Mouse (Mus musculus): Measurements from ENCODE around the gene Tmem106a. TPM values are rescaled to one million over a fixed set of nuclear protein-coding genes. Genes with fewer than 3 reads are reported as not detected.

Tmem106a gene
- 122 and 130 TPM in 2 replicates for polyA plus RNA-seq (2015; fragmentation: Nextera tagmentation; extraction: Ambion mirVana)

- Histone ChIP-seq H3K4me2 (replicated peaks; ENCODE audit: low read depth) (peak within 1 kb of the TSS; percentile 72), H3K27me3 (replicated peaks; ENCODE audit: control insufficient read depth, insufficient read depth, low read length) (no peaks in the 10 kb centered on the region), H3K36me3 (ENCODE audit: control insufficient read depth, insufficient read depth) (peaks cover 46% of the 10 kb centered on the region), H3K4me1 (replicated peaks; ENCODE audit: control insufficient read depth, insufficient read depth, low read length) (0 out of 2 replicates have a peak, but pooled peaks cover 4% of the 10 kb centered on the region), H3K9me3 (ENCODE audit: control insufficient read depth) (no peaks in the 10 kb centered on the region), H3K9ac (ENCODE audit: low read depth, low read length) (peak within 1 kb of the TSS; percentile 58), H3K4me3 (ENCODE audit: low read depth, low read length) (peak within 1 kb of the TSS; percentile 45), H3K27ac (ENCODE audit: low read depth, low read length) (peak within 1 kb of the TSS; percentile 92)
- ATAC-seq: peak; percentile 80
- TF ChIP-seq CTCF (IDR thresholded peaks at IDR 0.05; ENCODE audit: low read depth): no peak
- 9% methylated on average over 29 of the region's 31 CpGs for WGBS
Observed at GRCm38 (mm10) chr11:101582054-101583035, at the start of gene Tmem106a. Gene Tmem106a, plus strand, starts transcription at chr11:101582242.

- ATAC-seq: peak; percentile 80
- Histone ChIP-seq H3K4me2 (replicated peaks; ENCODE audit: low read depth) (peak overlapping the region; percentile 17; the same call in 1 of the 2 replicates), H3K27me3 (replicated peaks; ENCODE audit: control insufficient read depth, insufficient read depth, low read length) (no peaks in the 10 kb centered on the region), H3K36me3 (ENCODE audit: control insufficient read depth, insufficient read depth) (peaks cover 3% of the 10 kb centered on the region; the same call in 1 of the 2 replicates), H3K9me3 (ENCODE audit: control insufficient read depth) (no peaks in the 10 kb centered on the region), H3K4me1 (replicated peaks; ENCODE audit: control insufficient read depth, insufficient read depth, low read length) (no peaks in the 10 kb centered on the region), H3K4me3 (ENCODE audit: low read depth, low read length) (no peak overlapping the region), H3K9ac (ENCODE audit: low read depth, low read length) (no peak overlapping the region; the same call in 1 of the 2 replicates), H3K27ac (ENCODE audit: low read depth, low read length) (peak overlapping the region; percentile 73)
- TF ChIP-seq CTCF (IDR thresholded peaks at IDR 0.05; ENCODE audit: low read depth): no peak; the same call in 1 of the 2 replicates
- 70% methylated on average over 9 of the region's 9 CpGs for WGBS
Observed at GRCm38 (mm10) chr11:101543533-101543932, 38.5 kb upstream of the Tmem106a start.

GRCm38 (mm10) chr11:101544132-101544531 lies 37.9 kb upstream of the Tmem106a start:
- Histone ChIP-seq H3K4me3 (ENCODE audit: low read depth, low read length) (no peak overlapping the region), H3K4me1 (replicated peaks; ENCODE audit: control insufficient read depth, insufficient read depth, low read length) (no peaks in the 10 kb centered on the region), H3K9ac (ENCODE audit: low read depth, low read length) (no peak overlapping the region), H3K36me3 (ENCODE audit: control insufficient read depth, insufficient read depth) (peaks cover 3% of the 10 kb centered on the region; the same call in 1 of the 2 replicates), H3K4me2 (replicated peaks; ENCODE audit: low read depth) (no peak overlapping the region), H3K27me3 (replicated peaks; ENCODE audit: control insufficient read depth, insufficient read depth, low read length) (no peaks in the 10 kb centered on the region), H3K9me3 (ENCODE audit: control insufficient read depth) (no peaks in the 10 kb centered on the region), H3K27ac (ENCODE audit: low read depth, low read length) (peak overlapping the region; percentile 73)
- no peak for TF ChIP-seq CTCF (IDR thresholded peaks at IDR 0.05; ENCODE audit: low read depth)
- 75% methylated on average over 1 of the region's 1 CpGs for WGBS
- no peak for ATAC-seq

- Histone ChIP-seq H3K27me3 (replicated peaks; ENCODE audit: control insufficient read depth, insufficient read depth, low read length) (no peaks in the 10 kb centered on the region), H3K27ac (ENCODE audit: low read depth, low read length) (no peak overlapping the region), H3K4me3 (ENCODE audit: low read depth, low read length) (no peak overlapping the region), H3K36me3 (ENCODE audit: control insufficient read depth, insufficient read depth) (peaks cover 3% of the 10 kb centered on the region; the same call in 1 of the 2 replicates), H3K9me3 (ENCODE audit: control insufficient read depth) (no peaks in the 10 kb centered on the region), H3K9ac (ENCODE audit: low read depth, low read length) (no peak overlapping the region), H3K4me2 (replicated peaks; ENCODE audit: low read depth) (no peak overlapping the region), H3K4me1 (replicated peaks; ENCODE audit: control insufficient read depth, insufficient read depth, low read length) (peaks cover 4% of the 10 kb centered on the region; the same call in 1 of the 2 replicates)
- TF ChIP-seq CTCF (IDR thresholded peaks at IDR 0.05; ENCODE audit: low read depth): no peak
- ATAC-seq: no peak
Observed at GRCm38 (mm10) chr11:101548526-101548925, 33.5 kb upstream of the Tmem106a start.

GRCm38 (mm10) chr11:101551751-101552475 lies 30.1 kb upstream of the Tmem106a start, which contains the start of the genes Brca1 and Nbr1:
Gene Brca1, minus strand, starts transcription at chr11:101551955.
Gene Nbr1, plus strand, starts transcription at chr11:101552149.
- peaks cover 9% of the 10 kb centered on the region for H3K36me3 ChIP-seq (ENCODE audit: control insufficient read depth, insufficient read depth)
- H3K9me3 ChIP-seq (ENCODE audit: control insufficient read depth): no peaks in the 10 kb centered on the region
- peak; percentile 75 for ATAC-seq
- WGBS: under 1% methylated on average over 43 of the region's 43 CpGs
- H3K27me3 ChIP-seq (replicated peaks; ENCODE audit: control insufficient read depth, insufficient read depth, low read length): no peaks in the 10 kb centered on the region
- peaks cover 17% of the 10 kb centered on the region; the same call in 1 of the 2 replicates for H3K4me1 ChIP-seq (replicated peaks; ENCODE audit: control insufficient read depth, insufficient read depth, low read length)
- no peak for TF ChIP-seq CTCF (IDR thresholded peaks at IDR 0.05; ENCODE audit: low read depth)
- H3K27ac ChIP-seq (ENCODE audit: low read depth, low read length): peak within 1 kb of the TSS; percentile 95
- peak within 1 kb of the TSS; percentile 79 for H3K4me3 ChIP-seq (ENCODE audit: low read depth, low read length)
- peak within 1 kb of the TSS; percentile 76 for H3K9ac ChIP-seq (ENCODE audit: low read depth, low read length)
- H3K4me2 ChIP-seq (replicated peaks; ENCODE audit: low read depth): peak within 1 kb of the TSS; percentile 84

All from intestine, postnatal 0 days (tissue).